Mouse (Mus musculus) cerebellum, adult 11 months (tissue): ENCODE data around the gene Ptpn1.

Source experiments
- DNase-seq: peaks from one replicate; pipeline ENCODE4 v3.0.0; 2022

Ptpn1 gene

DNA sequence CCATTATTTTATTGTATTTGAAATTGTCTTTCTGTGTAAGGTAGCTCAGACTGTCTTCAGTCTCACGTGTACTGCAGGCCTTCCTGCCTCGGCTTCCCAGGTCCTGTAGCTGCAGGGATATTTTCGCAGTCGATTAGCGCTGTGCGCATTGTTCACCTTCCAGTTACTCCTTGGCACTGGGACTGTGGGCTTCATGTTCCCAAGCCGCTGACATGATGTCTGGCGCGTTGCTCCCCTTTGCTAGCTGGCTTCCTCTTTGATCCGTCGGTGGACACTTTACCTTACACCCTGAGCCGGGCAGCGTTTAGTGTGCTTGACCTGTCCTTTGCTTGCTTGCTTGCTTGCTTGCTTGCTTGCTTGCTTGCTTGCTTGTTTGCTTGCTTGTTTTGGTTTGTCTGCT is 16.7 kb downstream of the Ptpn1 start:
- no peak for DNase-seq

DNA sequence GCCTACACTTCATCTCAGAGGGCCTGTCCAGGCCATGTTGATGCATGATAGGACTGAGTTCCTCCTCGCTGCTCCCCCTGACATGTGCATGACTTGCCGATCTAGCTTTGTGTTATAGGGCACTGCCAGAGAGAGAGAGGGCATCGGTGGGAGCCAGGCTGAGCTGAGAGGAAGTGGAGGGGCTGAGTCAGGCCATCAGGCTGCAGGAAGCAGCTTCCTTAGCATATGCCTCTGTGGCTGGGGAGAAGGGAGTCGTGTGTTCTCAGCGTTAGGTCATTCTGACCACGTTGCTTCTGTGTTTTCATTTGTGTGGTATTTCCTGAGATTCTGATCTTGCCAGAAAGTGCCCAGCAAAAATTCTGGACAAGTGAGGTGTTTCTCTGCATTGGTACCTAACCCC is 17.4 kb downstream of the Ptpn1 start:
- no peak for DNase-seq

DNA sequence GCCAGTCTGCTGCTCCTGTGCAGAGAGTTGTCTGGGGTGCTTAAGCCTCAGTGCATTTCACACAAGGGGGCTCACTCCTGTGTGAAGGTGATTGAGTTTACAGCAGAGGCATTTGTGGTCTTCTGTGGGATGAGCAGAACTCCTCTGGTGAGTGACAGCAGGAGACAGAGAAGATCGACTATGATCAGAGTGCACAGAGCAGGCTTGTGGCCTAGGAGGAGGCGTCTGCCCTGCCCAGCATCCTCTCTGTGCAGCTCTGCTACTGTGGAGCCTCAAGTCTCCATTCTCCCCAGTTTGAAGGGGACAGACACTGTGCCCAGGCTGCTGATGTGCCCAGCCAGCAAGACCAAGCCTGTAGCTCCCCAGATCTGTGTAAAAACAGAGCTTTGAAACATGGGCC is 18.0 kb downstream of the Ptpn1 start:
- no peak for DNase-seq

DNA sequence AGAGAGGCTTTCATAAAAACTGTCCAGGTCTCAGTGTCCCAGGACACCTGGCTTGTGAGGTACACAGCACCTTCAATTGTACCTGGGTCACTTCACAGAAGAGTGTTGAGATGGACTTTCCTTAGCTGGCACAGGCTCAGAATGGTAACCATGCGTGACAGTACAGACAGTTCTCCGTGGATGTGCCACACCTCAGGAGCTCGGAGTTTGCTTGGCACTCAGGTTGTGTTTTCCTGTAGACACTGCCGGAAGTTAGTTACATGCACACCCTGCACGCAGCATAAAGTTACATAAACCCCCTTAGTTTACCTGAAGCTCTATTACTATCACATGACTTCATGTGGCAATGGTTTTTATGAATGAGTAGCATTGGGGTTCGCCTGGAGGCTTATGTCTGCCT is 18.8 kb downstream of the Ptpn1 start:
- no peak for DNase-seq

DNA sequence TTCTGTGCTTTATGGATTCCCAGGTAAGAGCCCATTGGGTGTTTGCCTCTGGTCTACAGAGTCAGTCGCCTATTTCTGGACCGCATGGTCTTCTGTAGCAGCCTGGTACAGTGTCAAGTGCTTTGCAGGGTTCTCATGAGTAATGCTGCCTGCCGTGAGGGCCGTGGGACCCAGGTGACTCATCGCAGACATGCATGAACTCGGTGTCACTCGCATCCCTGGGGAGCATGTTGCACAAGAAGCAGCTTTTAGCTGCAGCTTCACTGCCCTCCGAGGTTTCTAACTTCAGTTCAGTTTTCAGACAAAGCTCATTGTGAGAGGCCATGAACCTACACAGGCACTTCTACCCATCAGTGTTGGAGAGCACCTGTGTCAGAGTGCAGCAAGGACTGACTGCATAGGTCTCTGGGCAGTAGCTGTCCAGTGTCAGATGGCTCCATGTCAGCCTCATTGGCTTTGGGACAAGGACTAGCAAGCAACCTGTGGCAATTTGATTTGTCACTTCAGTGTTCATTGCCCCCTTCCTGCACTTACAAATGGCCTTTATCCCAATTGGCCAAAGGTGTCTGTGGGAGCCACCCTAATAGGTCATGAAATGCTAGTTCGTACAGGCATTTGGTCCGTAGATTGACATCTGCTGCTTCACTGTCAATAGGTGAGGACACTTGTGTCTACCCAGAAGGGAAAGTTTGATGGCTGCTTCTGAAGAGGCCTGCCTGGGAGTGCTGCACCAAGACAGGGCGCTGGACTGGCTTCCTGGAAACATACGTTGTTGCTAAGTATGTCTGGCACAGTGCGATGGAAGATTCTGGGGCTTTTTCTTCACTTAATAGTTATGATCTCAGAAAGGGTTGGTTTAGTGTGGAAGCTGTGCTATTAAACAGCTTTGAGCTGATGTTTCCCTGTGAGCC is 19.7 kb downstream of the Ptpn1 start:
- no peak for DNase-seq

DNA sequence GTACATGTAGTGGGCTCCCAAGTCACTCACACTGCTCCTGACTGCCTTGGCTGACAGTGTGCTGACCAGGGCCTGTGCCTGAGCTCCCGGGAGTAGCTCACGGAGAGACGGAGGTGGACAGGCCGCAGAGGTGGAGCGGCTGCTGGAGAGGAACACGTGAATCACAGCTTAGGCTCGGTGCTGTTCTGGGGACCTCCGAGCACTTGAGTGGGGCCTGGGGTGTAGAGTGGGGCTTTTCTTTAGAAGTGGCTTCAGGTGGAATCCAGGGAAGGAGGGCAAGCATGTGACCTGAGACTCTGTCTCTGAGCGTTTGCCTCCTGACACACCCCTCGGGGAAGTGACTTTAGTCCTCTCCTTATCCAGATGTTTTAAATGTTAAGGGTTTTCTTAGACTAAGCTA is 22.0 kb downstream of the Ptpn1 start:
- DNase-seq = no peak

DNA sequence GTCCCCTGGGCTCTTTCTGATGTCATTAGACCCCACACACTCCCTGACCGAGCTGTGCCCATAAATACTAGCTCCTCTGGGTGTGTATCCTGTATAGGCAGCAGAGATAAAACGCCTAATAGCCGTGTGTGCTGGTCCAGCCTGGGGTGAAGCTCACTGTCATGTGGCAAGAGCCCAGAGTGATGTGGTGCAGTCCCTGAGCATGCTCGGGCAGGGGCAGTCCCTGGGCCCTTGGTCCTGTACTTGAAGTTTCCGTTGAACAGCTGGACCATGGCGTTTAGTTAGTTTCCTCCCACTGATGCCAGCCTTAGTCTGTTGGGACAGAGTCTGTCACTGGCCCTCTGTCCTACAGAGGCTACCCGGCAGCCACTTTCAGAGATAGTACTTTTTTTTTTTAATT is 23.1 kb downstream of the Ptpn1 start:
- no peak for DNase-seq

DNA sequence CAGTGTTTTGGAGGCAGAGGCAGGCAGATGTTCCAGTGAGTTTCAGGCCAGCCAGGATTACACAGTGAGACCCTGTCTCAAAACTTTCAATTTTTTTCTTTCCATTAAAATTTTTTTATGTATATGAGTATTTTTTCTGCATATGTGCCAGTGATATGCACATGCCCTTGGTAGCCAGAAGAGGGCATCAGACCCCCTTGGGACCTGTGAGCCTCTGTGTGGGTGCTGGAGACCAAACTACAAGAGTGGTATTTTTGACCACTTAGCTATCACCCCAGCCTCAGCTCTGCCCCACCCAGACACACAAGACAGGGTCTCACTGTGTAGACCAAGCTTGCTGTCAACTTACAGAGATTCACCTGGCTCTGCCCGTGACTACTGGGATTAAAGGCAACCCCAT is 25.7 kb downstream of the Ptpn1 start:
- DNase-seq = no peak

DNA sequence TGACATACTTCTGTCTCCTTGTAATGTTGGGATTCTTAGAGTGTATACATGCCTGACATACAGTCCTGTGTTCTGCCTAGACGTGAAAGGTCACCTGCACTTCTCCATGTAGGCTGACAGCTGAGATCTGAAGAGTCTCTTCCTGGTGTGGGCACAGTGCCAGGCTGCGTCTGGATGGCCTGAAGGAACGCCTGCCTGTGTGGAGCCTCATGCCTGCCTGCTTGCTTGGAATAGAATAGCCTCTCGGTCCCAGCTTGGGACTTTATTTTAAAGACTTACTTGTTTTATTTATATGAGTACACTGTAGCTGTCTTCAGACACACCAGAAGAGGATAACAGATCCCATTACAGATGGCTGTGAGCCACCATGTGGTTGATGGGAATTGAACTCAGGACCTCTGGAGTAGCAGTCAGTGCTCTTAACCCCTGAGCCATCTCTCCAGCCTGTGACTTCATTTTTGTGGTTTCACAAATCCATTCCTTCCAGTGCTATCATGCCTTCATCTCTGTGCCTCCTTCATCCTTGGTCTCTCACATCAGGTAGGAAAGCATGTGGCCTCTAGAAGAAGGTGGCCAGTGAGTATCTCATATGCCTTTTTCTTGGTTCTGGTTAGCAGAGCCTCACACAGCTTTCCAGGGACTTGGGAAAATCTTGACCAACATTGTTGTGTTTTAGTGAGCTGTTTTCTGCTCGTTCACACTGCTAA is 26.4 kb downstream of the Ptpn1 start:
- DNase-seq = peak; percentile 57

DNA sequence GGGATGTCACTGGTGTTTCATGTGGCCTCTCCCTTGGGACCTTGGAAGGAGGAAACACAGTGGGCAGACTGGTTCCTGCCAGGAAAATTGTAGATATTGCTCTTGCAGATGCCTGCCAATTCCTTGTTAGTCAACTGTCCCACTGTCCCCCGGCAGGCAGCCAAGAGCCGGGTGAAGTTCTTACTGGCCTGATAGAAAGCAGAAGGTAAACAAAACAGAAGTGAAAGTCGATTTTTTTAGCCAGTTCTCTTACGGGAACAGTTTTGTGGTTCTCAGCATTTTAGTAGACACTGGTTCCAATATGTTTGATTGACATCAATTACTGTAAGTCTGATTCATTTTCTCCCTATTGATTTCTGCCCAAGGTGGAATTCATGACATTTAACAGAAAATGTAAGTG is 27.0 kb downstream of the Ptpn1 start:
- DNase-seq = peak; percentile 56

DNA sequence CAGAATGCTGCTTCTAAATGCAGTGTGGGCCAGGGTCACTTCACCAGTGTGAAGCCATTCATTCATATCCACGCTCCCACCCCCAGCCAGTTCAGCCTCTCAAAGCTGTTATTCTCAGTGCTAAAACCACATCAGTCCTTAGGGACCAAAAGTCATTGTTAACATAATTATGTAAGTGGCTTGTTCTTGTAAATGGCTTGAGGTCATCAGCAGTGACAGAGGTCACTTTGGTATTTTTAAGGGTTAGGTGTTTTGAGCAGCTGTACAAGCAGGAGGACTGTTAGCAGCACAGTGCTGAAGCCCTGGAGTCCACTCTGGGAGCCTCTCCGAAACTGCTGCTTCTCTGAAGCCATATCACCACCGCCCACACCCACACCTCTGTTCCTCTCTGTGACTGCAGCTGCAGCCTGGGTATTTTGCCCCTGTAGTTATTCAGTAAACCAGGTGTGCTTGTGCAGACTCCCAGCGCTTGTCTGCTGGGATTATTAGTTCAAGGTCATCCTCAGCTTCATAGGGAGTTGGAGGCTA is 27.6 kb downstream of the Ptpn1 start:
- no peak for DNase-seq

DNA sequence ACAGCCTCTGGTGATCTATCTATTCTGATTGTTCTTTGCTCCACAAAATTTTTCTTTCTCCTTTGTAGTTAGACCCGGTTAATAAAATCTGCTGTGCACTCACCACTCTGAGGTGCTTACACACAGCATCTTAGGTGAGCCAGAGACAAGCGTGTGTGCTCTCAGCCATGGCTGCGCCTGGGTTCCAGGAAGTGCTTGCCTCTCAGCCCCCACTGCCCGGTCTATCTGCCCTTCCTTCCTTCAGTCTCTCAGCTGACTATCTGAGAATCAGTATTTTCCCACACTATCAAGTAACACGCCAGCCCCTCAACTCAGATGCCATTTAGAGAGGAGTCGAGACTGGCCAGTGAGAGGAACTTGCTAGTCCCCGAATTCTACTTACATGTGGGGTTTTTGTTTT is 28.1 kb downstream of the Ptpn1 start:
- no peak for DNase-seq

DNA sequence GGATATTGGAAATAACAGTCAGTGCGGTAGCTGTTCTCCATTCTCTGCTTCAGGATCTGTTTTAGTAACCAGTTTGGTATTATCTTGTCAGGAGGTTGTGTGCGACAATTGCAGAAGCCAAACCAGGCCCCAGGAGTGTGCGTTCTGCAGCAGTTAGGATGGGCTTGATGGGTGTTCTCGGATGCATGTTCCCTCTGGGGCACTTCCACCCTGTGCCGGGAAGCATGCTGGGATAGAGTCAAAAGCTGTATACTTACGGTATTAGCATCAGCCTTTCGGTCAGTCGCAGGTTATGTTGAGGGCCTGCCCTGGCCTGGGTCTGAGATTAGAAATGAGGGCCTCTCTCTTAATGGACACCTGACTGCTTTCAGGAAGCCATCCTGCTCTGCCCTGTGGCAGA is 28.7 kb downstream of the Ptpn1 start:
- DNase-seq = no peak

DNA sequence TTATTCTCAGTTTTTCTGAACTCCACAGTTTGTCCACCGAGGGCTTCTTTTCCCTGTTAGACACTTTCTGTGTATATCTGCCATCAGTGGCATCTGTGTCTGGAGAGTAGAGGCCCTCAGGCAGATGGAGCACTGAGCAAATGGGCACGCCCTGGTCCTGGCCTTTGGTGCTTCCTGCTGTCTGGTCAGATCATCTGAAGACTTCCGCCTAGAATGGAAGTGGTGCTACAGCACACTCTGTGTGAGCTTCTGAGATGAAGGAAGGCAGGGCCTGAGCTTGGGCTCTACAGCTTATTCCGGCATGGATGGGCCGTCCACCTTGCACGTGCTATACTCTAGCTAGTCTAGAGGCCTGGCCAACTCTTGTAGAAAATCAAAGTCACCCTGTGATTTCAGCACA is 30.5 kb downstream of the Ptpn1 start:
- DNase-seq = no peak

DNA sequence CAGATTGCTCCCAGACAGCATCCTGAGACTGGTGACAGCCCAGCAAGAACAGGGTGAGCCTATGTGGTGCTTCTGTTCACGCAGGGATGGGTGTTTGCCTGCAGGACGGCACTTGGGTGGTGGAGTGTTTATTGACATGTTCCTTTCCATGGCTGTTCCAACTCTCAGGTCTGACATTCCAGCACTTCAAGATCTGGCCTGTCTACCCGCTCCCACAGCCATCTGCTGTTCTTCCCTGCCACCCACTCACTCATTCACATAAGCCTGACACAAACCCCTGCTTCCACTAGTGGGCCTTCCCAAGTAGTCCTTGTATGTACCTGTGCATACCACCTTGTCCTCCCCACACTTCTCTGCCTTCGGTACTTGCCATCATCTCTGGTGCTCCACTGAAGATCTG is 31.3 kb downstream of the Ptpn1 start:
- DNase-seq = no peak

DNA sequence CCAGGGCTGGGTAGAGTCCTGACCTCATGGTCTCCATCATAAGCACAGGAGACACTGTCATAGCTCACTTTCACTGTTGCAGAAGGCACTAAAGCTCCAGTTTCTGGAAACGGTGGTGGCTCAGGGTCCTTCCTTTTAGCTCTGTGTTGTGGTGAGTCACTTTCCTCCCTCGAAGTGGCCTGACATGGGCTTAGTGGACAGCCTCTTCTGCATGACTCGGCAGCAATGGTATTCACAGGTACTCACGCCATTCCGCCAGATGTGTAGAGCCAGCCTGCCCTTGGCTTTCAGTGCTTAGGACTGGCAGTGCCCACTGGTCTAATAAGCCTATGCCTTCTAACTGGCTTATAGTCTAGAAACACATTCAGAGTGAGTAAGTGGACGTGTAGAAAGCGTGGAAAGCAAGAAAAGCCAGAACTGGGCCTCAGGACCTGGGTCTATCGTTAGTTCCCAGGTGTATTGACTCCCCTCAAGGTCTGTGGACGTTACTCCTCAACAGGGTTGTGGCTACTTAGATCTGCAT is 32.0 kb downstream of the Ptpn1 start:
- DNase-seq = no peak

DNA sequence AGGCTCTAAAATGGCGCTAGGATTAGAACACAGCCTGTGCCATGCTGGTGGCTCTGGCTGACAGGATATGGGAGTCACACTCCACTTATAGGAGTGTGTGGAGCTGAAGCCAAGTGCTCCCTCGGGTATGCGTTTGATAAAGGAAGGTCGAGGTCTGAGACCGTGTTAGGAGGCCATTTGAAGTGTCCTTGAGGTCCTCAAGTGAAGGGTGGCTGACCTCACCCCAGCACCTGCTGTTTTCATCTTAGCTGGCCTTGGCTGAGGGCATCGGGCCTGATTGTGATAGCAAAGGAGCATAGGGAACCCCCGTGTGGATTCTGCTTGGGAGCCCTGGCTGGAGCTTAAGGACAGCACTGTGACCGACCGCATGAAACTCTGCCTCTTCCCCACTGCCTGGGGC is 32.5 kb downstream of the Ptpn1 start:
- no peak for DNase-seq

DNA sequence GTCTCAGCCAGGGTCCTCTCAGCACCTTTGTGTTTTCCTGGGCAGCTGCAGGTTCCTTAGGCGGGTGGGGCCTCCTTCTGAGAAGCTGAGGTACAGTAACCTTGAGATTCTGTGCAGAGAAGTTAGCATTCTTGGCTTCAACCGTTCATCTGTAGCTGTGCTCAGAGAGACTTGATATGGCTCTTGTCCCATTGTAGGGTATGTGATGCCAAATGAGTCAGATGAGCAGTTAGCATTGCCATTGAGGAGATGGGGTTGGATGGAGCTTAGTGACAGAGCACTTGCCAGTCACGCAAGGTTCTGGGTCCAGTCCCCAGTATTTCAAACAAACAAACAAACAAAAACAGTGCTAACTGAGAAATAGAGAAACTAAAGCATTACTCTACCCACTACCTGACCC is 34.1 kb downstream of the Ptpn1 start:
- DNase-seq = no peak

DNA sequence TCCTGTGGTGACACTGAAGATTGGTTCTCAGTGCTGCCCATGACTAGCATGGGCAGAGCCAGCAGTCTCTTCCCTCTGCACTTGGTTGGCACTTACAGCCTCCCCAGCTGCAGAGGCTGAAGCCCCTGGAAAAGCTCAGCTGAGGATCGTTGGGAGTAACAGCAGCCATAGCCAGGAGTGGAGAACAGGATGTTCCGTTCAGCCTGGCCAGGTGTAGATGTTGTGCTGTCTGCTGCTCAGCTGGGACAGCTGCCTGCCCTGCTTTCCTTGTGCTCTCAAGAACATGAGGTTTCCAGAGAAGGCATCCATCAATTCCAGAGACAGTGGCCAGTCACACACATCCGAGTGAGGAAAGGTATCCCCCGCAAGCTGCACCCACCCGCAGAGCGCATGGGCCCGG is 36.6 kb downstream of the Ptpn1 start:
- DNase-seq = no peak

DNA sequence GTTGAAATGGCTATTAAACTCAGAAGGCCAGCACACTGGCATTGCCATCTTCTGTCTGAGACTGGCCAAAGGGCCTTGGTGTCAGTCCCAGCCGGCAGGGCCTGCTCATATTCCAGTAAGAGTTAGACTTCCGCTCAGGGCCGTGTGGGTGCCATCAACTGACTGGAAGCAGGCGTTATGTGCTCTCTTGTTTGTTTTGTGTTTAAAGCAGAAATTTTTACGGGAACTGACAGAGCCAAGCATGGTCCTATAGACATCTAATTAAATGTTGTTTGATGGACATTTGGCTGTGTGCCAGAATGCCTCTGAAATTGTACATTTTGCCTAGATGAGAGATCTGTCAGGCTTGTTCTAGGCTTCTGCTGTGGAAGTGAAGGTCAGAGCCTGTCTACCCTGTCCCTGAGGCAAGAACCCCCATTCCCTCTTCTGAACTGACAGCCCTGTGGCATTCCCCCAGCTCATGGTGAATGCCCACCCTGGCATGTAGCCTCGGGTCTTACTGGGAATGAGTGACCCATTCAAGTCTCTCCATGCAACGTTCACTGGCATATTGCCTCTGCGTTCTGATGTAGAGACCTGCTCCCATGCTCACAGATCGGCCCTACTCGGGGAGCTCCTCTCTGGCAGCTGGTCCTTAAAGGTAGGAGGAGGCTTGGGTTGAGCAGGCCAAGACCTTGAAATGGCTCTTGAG is 38.1 kb downstream of the Ptpn1 start:
- no peak for DNase-seq

DNA sequence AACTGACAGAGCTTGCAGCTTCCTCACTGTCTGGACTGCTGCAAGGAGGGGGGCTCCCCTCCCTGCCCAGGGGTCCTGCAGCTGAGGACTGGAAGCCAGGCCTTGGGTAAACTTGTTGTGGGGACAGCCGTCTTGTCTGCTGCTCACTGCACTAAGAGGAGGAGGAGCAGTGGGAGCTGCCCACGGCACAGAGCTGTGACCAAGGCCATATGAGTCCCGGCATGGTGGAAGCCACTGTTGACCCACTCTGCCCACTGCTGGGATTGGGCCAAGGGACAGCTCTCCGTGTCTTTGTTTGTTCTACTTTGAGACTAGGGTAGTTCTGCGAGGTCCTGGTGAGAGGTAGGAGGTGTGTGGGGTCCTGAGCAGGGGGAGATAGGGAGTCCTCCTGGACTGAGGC is 40.3 kb downstream of the Ptpn1 start:
- no peak for DNase-seq

DNA sequence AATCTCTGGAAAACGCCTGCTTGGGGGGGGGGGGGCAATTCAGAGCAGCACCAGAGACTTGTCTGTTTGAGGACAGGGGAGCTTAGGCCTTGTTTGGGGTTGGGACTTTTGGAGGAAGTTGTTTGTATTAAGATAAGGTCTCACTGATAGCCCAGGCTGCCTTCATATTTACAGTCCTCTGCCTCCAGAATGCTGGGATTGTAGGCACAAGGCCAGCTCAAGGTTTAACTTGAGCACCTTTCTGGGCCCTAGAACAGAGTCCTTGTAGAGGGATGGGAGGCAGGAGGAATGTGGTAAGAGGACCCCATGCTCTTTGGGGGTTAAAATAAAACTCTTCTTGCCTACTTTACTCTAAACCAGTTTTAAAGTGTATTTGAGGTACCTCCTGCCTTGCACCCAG is 41.0 kb downstream of the Ptpn1 start:
- DNase-seq = no peak

DNA sequence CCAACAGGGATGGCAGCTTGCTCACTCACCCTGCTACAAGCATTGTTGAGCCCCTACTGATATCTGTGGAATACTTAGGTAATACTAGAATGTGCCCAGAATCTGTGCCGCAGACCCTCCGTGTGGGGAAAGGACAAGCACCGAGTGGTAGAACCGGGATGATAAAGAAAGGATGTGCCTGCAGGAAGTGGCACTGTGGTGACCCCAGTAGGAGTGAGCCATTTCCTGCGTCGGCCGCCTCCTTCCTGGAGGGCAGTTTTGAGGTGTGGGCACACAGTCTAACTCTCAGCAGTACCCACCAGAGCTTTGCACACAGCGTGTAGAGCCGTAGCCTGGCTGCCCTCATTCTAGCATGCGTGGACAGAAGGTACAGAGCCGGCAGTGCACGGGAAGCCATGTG is 43.9 kb downstream of the Ptpn1 start:
- DNase-seq = no peak

DNA sequence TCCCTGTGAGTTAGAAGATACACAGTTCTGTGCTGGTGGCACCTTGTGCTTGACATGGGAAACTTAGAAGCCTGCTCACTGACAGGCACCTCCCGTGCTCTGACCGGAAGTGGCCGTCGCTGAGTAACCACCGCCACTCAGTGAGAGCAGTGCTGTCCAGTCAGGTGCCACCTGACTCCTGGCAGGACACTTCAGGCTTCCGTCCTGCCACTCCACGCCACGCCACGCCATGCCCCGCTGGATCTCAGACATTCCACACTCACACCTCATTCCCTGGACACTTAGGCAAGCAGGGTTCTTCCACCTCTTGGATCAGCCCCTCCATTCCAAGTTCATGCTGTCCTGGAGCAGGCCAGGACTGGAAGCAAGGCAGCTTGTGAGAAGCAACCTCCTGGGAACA is 46.4 kb downstream of the Ptpn1 start:
- no peak for DNase-seq
